Mouse (Mus musculus) layer of hippocampus, adult 2 months (tissue): ENCODE results near the gene Dnaja1. TPM values are rescaled to one million over a fixed set of nuclear protein-coding genes. Genes with fewer than 3 reads are reported as not detected.

ENCODE experiments used
- DNase-seq, 2 experiments: peaks; one replicate each; pipeline ENCODE4 v3.0.0; 2022; ENCODE audit warnings: low spot score in 2 of 2
- H3K27ac ChIP-seq: fragments of 200-600 bp; 2 replicates; pipeline ENCODE4 v1.8.1; 2022
- H3K4me3 ChIP-seq: fragments of 200-600 bp; 2 replicates; pipeline ENCODE4 v1.8.1; 2022; ENCODE audit warnings: mild to moderate bottlenecking
- CTCF ChIP-seq: fragments of 200-600 bp; conservative IDR thresholded peaks from 2 replicates; pipeline ENCODE4 v1.8.1; 2022; ENCODE audit warnings: antibody characterized with exemption, mild to moderate bottlenecking, moderate library complexity
- long read RNA-seq, 2 experiments: library from polyadenylated mRNA; stranded (forward); transcript quantifications; one replicate each; pipeline ENCODE4 v2.0.0; 2021; ENCODE audit warnings: borderline mapping rate in 2 of 2
- total RNA-seq, 2 experiments: library from RNA; stranded (reverse); gene quantifications; 2 replicates each; pipeline ENCODE4 v1.2.3; 2021

The Dnaja1 gene
- total RNA-seq, result 100 to 1,000 TPM; 282 to 312 TPM
- long read RNA-seq, experiment 1, full-length matches to known transcripts, result 204 of 246 reads
- long read RNA-seq, experiment 1, partial matches to known transcripts, result 13 of 246 reads
- long read RNA-seq, experiment 1, other reads (novel, unspliced or antisense), result 29 of 246 reads
- long read RNA-seq, experiment 2, full-length matches to known transcripts, result 325 of 395 reads
- long read RNA-seq, experiment 2, partial matches to known transcripts, result 32 of 395 reads
- long read RNA-seq, experiment 2, other reads (novel, unspliced or antisense), result 38 of 395 reads

DNA sequence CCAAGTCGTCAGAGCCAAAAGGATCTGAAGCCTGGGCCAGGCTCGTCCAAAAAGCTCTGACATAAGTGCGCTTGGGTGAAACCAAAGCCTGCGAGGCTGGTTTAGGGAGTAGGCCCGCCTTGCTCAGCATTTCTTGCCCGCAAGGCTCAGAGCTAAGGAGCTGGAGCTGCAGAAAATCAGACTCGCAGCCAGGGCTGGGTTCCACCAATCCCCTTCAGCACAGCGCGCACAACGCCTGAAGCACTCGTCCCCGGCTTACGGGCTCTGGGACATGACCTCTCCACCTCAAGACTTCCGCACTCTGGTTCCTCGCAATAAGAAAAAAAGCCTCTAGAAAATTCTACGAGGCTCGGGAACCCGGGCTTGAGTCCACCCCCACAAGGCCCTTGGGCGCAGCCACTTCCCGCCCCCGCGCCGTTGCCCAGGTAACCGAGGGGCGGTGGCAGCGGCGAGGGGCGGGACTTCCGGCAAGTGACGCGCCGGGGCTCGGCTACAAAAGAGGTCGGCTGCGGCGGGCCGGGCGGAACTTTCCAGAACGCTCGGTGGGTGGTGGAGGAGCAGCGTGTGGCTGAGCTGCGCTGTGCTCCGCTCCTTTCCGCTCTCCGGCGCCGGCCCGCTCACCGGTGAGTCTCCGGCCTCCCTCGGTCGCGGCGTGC lies at the start of gene Dnaja1:
Gene Dnaja1, plus strand, starts transcription at position 140 of the 656 bp plus-strand sequence.
- peak within 1 kb of the TSS; percentile 100 for H3K27ac ChIP-seq
- peak; percentile 21; the same call in 1 of the 2 replicates for TF ChIP-seq CTCF
- H3K4me3 ChIP-seq, result peak within 1 kb of the TSS; percentile 100
- DNase-seq, result peak; percentile 93 to 98

DNA sequence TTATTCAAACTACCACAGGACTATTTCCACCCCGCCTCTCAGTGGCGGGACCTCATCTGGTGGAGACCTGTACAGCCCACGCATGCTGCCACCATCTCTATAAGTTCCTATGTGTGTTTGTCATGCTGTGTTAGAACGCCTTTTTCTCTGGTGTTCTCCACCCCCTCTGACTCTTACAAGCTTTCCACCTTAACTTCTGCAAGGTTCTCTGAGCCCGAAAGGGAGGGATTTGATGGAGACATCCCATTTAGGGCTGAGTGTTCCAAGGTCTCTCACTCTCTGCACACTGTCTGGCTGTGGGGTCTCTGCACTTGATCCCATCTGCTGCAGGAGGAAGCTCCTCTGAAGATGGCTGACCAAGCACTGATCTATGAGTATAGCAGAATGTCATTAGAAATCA lies 48.4 kb upstream of the Dnaja1 start:
- TF ChIP-seq CTCF, result no peak
- DNase-seq, result no peak
- Histone ChIP-seq H3K27ac (no peak overlapping the region), H3K4me3 (no peak overlapping the region)

DNA sequence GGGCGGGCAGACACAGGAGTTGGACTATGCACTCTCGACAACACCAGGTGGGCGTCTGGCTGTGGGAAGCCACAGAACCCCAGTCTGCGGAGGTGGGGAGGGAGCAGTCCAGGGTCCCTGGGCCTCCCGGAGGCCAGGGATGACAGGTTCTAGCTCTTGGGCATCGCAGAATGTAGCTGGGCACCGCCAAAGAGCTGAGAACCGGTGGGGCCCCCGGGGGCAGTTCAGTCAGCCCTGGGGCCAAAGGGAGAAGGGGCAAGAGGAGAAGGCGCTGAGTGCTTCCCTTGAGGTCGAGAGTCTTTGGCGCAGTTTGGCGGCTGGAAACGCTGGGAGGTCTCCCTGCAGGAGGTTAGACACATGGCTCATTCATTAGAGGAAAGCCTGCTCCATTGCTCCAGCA lies 45.6 kb upstream of the Dnaja1 start:
- no peak overlapping the region for H3K27ac ChIP-seq
- no peak overlapping the region for H3K4me3 ChIP-seq
- DNase-seq, result no peak
- TF ChIP-seq CTCF, result no peak

DNA sequence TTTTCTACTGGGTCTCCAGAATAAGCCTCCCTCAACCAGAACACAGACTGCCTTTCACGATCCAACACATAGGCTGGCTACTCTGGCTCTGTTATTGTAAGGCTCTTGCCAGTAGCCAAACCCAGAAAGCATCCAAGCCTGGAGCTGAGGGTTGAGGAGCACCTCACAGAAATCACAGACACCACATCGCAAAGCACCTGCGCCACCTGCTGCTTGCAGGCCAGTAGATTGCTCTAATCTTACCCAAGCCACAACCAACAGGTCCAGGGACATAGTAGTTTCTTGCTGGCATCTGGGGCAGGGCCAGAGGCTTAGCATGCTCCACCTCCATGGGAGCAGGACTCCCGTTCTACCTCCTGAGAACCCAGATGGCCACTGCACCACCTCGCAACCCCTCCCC lies 44.8 kb upstream of the Dnaja1 start:
- TF ChIP-seq CTCF, result peak; percentile 58
- H3K4me3 ChIP-seq, result no peak overlapping the region
- no peak overlapping the region for H3K27ac ChIP-seq
- DNase-seq, result peak in 1 of 2 experiments; percentile 34

DNA sequence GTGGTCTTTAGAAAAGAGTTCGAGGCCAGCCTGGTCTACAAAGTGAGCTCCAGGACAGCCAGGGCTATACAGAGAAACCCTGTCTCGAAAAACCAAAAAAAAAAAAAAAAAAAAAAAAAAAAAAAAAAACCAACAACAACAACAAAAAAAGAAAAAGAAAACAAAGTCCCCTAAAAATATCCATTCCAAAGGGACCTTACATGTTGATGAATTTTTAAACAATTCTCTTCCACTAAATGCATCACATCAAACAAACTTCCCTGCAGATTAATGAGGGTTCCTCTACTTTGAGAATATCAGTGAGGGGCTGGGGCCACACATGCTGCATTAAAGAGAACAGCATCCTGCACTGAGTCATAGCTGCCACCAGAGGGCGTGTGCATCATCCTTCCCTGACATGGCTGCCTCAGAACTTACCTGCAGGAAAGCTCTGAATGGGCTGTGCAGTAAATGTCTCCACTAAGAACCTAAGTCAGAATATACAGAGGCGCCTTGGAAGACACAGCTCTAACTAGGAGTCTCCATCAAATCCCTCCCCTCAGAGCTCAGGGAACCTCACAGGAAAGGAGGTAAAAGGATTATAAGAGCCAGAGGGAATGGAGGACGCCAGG lies 41.6 kb upstream of the Dnaja1 start:
- TF ChIP-seq CTCF, result peak; percentile 89

DNA sequence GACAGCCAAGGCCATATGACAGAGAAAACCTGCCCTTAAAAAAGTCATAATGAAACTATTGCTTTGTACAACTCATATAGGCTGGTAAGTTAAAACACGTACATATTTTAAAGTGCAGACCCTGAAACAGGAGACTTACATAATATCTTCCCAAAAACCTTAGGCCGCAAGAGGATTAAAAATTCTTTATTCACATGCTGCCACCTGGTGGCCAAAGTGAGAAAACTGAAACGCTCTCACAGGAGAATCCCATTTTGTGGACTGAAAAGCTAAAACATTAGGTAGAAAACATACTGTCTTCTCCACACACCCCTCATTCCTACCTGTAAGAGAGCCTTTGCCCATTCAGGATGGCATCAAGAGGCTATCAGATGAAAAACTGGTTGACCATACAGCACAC lies 40.0 kb upstream of the Dnaja1 start:
- peak; percentile 88 for TF ChIP-seq CTCF
- DNase-seq, result peak; percentile 66 to 74
- no peak overlapping the region for H3K4me3 ChIP-seq
- H3K27ac ChIP-seq, result peak overlapping the region; percentile 69; the same call in 1 of the 2 replicates

More for the DNA sequence above, 41.6 kb upstream of the Dnaja1 start:
- DNase-seq, result peak in 1 of 2 experiments; percentile 33
- Histone ChIP-seq H3K4me3 (no peak overlapping the region), H3K27ac (no peak overlapping the region)

DNA sequence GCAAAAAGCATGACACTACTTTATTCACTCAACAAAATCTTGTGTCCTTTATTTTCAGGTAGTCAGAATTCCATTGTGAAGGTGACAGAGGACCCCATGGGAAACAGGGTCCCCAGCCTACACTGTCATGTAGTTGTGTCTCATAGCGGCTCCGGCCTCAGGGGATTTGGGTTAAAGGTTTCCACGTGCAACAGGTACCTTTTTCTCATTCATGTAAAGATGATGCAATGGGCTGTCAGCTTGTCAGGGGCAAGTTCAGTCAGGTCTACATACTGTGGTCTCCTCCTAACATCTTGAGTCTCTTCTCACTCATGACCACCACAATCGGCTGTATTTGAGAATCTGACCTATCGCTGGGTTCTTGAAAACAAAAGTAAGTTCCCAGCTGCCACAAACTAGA lies 39.6 kb upstream of the Dnaja1 start:
- DNase-seq, result no peak
- Histone ChIP-seq H3K4me3 (no peak overlapping the region), H3K27ac (no peak overlapping the region)
- no peak for TF ChIP-seq CTCF

DNA sequence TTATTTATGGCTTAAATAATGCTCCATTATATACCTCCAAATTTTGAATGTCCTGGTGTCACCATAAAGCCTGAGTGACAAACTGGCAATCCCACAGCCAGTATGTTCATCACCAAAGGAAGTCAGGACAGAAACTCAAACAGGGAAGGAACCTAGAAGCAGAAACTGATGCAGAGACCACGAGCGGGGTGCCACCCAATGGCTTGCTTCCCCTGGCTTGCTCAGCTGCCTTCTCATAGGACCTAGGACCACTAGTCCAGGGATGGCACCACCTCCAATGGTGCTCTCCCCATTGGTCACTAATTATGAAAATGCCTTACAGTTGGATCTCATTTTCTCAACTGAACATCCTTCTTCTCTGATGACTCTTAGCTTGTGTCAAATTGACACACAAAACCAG lies 38.6 kb upstream of the Dnaja1 start:
- no peak for DNase-seq
- Histone ChIP-seq H3K27ac (no peak overlapping the region), H3K4me3 (no peak overlapping the region)
- TF ChIP-seq CTCF, result no peak

DNA sequence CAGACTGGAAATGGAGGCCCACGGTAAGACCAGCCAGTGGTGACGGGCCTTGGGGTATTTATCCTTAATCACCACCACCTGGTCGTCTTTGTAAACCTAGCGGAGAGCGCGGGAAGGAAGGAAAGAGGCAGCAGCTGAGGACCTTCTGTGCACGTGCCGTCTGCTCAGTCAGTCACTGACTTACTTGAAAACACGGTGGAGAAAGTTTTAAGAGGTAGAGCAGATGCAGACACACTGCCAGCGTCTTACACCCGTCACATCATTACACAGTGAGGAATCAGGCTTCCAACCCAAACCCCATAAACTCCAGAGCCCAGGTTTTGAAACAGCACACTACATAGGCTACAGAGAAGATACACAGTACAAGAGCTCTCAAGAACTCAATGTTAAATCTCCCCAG lies 30.9 kb upstream of the Dnaja1 start:
- Histone ChIP-seq H3K27ac (no peak overlapping the region), H3K4me3 (no peak overlapping the region)
- DNase-seq, result no peak
- no peak for TF ChIP-seq CTCF

DNA sequence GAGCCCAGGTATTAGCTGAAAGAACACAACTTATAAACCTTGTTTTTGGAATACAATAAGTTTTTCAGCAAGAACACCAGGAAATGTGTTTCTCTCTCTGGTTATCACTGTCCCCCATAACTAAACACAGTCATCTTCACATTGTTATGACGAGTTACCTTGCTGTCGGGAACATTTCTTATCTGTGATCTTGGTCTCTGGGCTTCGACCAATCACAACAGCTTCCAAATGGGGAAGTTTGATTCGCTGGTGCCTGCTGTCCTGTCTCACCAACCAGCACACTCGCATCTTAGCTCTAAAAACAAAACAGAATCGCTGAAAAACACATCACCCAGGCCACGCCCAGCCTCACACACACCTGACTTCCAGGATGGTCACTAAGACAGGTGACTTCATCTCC lies 24.9 kb upstream of the Dnaja1 start:
- H3K27ac ChIP-seq, result no peak overlapping the region
- H3K4me3 ChIP-seq, result no peak overlapping the region
- no peak for DNase-seq
- no peak for TF ChIP-seq CTCF

DNA sequence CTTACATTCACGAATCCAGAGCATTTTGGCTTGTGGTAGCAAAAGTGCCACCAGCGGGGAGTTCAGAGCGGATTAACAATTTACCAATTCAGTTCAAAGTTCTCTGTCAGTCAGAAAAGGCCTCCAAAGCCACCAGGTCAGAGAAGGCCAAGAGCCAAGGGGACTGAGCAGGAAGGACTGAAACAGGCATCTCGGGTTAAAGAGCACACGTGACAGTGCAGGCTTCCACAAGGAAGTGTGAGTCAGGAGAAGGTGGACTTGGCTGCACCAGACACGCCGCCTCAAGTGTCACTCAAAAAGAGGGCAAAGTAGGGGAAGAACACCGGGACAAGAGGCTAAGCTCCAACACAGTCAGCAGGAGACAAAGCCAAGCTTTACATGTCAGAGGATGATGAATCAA lies 21.7 kb upstream of the Dnaja1 start:
- H3K27ac ChIP-seq, result no peak overlapping the region
- no peak for DNase-seq
- TF ChIP-seq CTCF, result no peak
- H3K4me3 ChIP-seq, result no peak overlapping the region

DNA sequence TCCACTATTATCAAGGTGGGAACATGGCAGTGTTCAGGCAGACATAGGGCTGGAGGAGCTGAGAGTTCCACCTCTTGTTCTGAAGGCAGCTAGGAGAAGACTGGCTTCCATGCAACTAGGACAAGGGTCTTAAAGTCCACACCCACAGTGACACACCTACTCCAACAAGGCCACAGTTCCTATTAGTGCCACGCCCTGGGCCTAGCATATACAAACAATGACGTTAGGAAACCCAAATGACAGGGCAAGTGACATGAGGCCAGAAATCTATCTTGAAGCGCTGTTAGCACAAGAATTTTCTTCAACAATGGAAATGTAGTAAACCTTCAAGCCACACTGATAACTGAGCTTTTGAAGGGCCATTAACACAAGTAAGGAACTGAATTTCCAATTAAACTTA lies 20.2 kb upstream of the Dnaja1 start:
- no peak overlapping the region; the same call in 1 of the 2 replicates for H3K27ac ChIP-seq
- TF ChIP-seq CTCF, result no peak
- H3K4me3 ChIP-seq, result peak overlapping the region; percentile 93
- no peak for DNase-seq
